Mouse (Mus musculus) ES-E14 (cell line): ENCODE data around the gene Olfr107. TPM values are rescaled to one million over a fixed set of nuclear protein-coding genes. Genes with fewer than 3 reads are reported as not detected.

ENCODE experiments used
- DNase-seq: peaks from one replicate; pipeline ENCODE4 v3.0.0-alpha.2; 2013; ENCODE audit warnings: low read depth, low spot score
- H3K27ac ChIP-seq: 2 replicates; pipeline ENCODE4 v1.5.1; 2012; ENCODE audit warnings: low read depth, mild to moderate bottlenecking, low read length, moderate library complexity, mixed read lengths; ENCODE audit not compliant: poor library complexity, insufficient read depth, severe bottlenecking
- H3K36me3 ChIP-seq: 2 replicates; pipeline ENCODE4 v1.6.1; 2012; ENCODE audit warnings: mild to moderate bottlenecking, low read length, moderate library complexity, mixed read lengths; ENCODE audit not compliant: control insufficient read depth, poor library complexity, insufficient read depth, severe bottlenecking
- H3K4me1 ChIP-seq, 2 experiments: fragments of 150-350 bp in 1 of 2; sonication (generic) in 1 of 2; 2 replicates each; pipeline ENCODE4 v1.6.1; 2012; ENCODE audit warnings: low read length in 2 of 2, mild to moderate bottlenecking in 1 of 2, mixed read lengths in 1 of 2; ENCODE audit not compliant: control insufficient read depth in 2 of 2, insufficient read depth in 2 of 2, poor library complexity in 1 of 2
- H3K4me3 ChIP-seq, 2 experiments: fragments of 150-350 bp in 1 of 2; sonication (generic) in 1 of 2; 2 replicates each; pipeline ENCODE4 v1.5.1; 2012; ENCODE audit warnings: low read length in 2 of 2, low read depth in 1 of 2, mild to moderate bottlenecking in 1 of 2, mixed read lengths in 1 of 2; ENCODE audit not compliant: insufficient read depth in 1 of 2, poor library complexity in 1 of 2, severe bottlenecking in 1 of 2
- H3K9ac ChIP-seq: 2 replicates; pipeline ENCODE4 v1.6.1; 2012; ENCODE audit warnings: low read depth, mild to moderate bottlenecking, low read length, mixed read lengths; ENCODE audit not compliant: poor library complexity, insufficient read depth, severe bottlenecking
- H3K9me3 ChIP-seq: fragments of 150-350 bp; sonication (generic); 2 replicates; pipeline ENCODE4 v1.6.1; 2012; ENCODE audit warnings: low read depth, mild to moderate bottlenecking, low read length; ENCODE audit not compliant: control insufficient read depth, insufficient read depth
- CHD2 ChIP-seq: IDR thresholded peaks from 2 replicates; pipeline ENCODE4 v1.6.1; 2014; ENCODE audit warnings: mild to moderate bottlenecking, low read depth, low read length, inconsistent platforms
- HCFC1 ChIP-seq: IDR thresholded peaks from 2 replicates; pipeline ENCODE4 v1.6.1; 2012; ENCODE audit warnings: low read length, inconsistent platforms, borderline replicate concordance; ENCODE audit not compliant: insufficient read depth
- MAFK ChIP-seq: IDR thresholded peaks from 2 replicates; pipeline ENCODE4 v1.6.1; 2014; ENCODE audit warnings: mild to moderate bottlenecking, low read depth, low read length, inconsistent platforms; ENCODE audit not compliant: insufficient read depth
- ZC3H11A ChIP-seq: IDR thresholded peaks from 2 replicates; pipeline ENCODE4 v1.6.1; 2012; ENCODE audit warnings: low read depth, mild to moderate bottlenecking, inconsistent platforms, low read length, borderline replicate concordance
- ZNF384 ChIP-seq: IDR thresholded peaks from 2 replicates; pipeline ENCODE4 v1.6.1; 2012; ENCODE audit warnings: low read depth, low read length, inconsistent platforms
- in situ Hi-C, 2 experiments: fragments of 600-800 bp; cut with MboI; formaldehyde crosslinking; loops; one replicate each; pipeline ENCODE4 v1.15.1; 2025; ENCODE audit warnings: low sequenced_read_pairs in 2 of 2, inconsistent platforms in 1 of 2; ENCODE audit not compliant: unreplicated experiment in 2 of 2
- total RNA-seq: library from RNA; depleted of rRNA; stranded (reverse); fragments of 300-350 nt; gene quantifications from 2 replicates; pipeline ENCODE4 v1.2.3, GENCODE M21; 2012; rRNA removed

The Olfr107 gene
- total RNA-seq, result not detected in 2 replicates

- DNase-seq, result no peak
- Histone ChIP-seq H3K36me3 (no peaks in the 10 kb centered on the region), H3K27ac (no peak within 1 kb of the TSS), H3K4me3 (no peak within 1 kb of the TSS), H3K9me3 (no peaks in the 10 kb centered on the region), H3K9ac (no peak within 1 kb of the TSS), H3K4me1 (no peaks in the 10 kb centered on the region)
- in situ Hi-C loops, result no loop called here
- TF ChIP-seq CHD2, result no peak
- no peak for TF ChIP-seq ZNF384
- no peak for TF ChIP-seq HCFC1
- TF ChIP-seq ZC3H11A, result no peak
- no peak for TF ChIP-seq MAFK
Measured at GRCm38 (mm10) chr17:37398926-37399325, at the start of gene Olfr107. Gene Olfr107, plus strand, starts transcription at chr17:37399226.

GRCm38 (mm10) chr17:37359282-37359681 is 39.7 kb upstream of the Olfr107 start, which contains the start of gene Olfr104-ps:
Gene Olfr104-ps, plus strand, starts transcription at chr17:37359582.
- H3K4me1 ChIP-seq, result no peaks in the 10 kb centered on the region
- TF ChIP-seq CHD2, result no peak
- no peak for TF ChIP-seq HCFC1
- TF ChIP-seq ZNF384, result no peak
- no peak for TF ChIP-seq MAFK
- TF ChIP-seq ZC3H11A, result no peak
- H3K27ac ChIP-seq, result no peak within 1 kb of the TSS
- in situ Hi-C loops, result no loop called here
- no peaks in the 10 kb centered on the region for H3K36me3 ChIP-seq
- no peak within 1 kb of the TSS for H3K9ac ChIP-seq
- DNase-seq, result no peak
- no peaks in the 10 kb centered on the region for H3K9me3 ChIP-seq
- no peak within 1 kb of the TSS for H3K4me3 ChIP-seq

GRCm38 (mm10) chr17:37378733-37379132 is 20.3 kb upstream of the Olfr107 start, which contains the start of gene Olfr105-ps:
Gene Olfr105-ps, plus strand, starts transcription at chr17:37379033.
- Histone ChIP-seq H3K36me3 (no peaks in the 10 kb centered on the region), H3K4me1 (no peaks in the 10 kb centered on the region), H3K9me3 (no peaks in the 10 kb centered on the region), H3K4me3 (no peak within 1 kb of the TSS), H3K9ac (no peak within 1 kb of the TSS), H3K27ac (no peak within 1 kb of the TSS)
- in situ Hi-C loops, result no loop called here
- no peak for DNase-seq
- no peak for TF ChIP-seq MAFK
- TF ChIP-seq ZC3H11A, result no peak
- TF ChIP-seq CHD2, result no peak
- no peak for TF ChIP-seq HCFC1
- TF ChIP-seq ZNF384, result no peak

- DNase-seq, result no peak
- Histone ChIP-seq H3K4me1 (no peaks in the 10 kb centered on the region), H3K36me3 (no peaks in the 10 kb centered on the region), H3K9ac (no peak within 1 kb of the TSS), H3K4me3 (no peak within 1 kb of the TSS), H3K27ac (no peak within 1 kb of the TSS), H3K9me3 (no peaks in the 10 kb centered on the region)
- in situ Hi-C loops, result no loop called here
- TF ChIP-seq MAFK, result no peak
- no peak for TF ChIP-seq ZNF384
- no peak for TF ChIP-seq HCFC1
- TF ChIP-seq ZC3H11A, result no peak
- TF ChIP-seq CHD2, result no peak
Measured at GRCm38 (mm10) chr17:37390093-37390492, 8.9 kb upstream of the Olfr107 start, which contains the start of gene Olfr106-ps. Gene Olfr106-ps, plus strand, starts transcription at chr17:37390393.

- no peaks in the 10 kb centered on the region for H3K36me3 ChIP-seq
- H3K9ac ChIP-seq, result no peak overlapping the region
- H3K4me1 ChIP-seq, result no peaks in the 10 kb centered on the region
- in situ Hi-C loops, result no loop called here
- no peaks in the 10 kb centered on the region for H3K9me3 ChIP-seq
- no peak overlapping the region for H3K4me3 ChIP-seq
- H3K27ac ChIP-seq, result no peak overlapping the region
- no peak for DNase-seq
- no peak for TF ChIP-seq HCFC1
- TF ChIP-seq CHD2, result no peak
- no peak for TF ChIP-seq ZNF384
- no peak for TF ChIP-seq MAFK
- no peak for TF ChIP-seq ZC3H11A
Measured at GRCm38 (mm10) chr17:37413380-37413779, 14.4 kb downstream of the Olfr107 start.
